Mouse (Mus musculus): Measurements from ENCODE around the gene Dlx3. TPM values are rescaled to one million over a fixed set of nuclear protein-coding genes. Genes with fewer than 3 reads are reported as not detected.

The Dlx3 gene
- polyA plus RNA-seq, 1 experiment from 2014 or later, result 0.03 TPM

- Histone ChIP-seq H3K4me1 (replicated peaks) (peaks cover 11% of the 10 kb centered on the region), H3K27ac (no peak overlapping the region), H3K4me2 (peak overlapping the region; percentile 35), H3K9me3 (replicated peaks) (no peaks in the 10 kb centered on the region; the same call in 1 of the 2 replicates), H3K4me3 (replicated peaks) (no peak overlapping the region), H3K27me3 (peaks cover 49% of the 10 kb centered on the region), H3K36me3 (no peaks in the 10 kb centered on the region), H3K9ac (no peak overlapping the region)
- ATAC-seq (ENCODE audit: low read depth) (no peak), DNase-seq (no peak)
- WGBS (ENCODE audit: insufficient replicate concordance), result 2% methylated on average over 25 of the region's 25 CpGs
Observed at GRCm38 (mm10) chr11:95105274-95105874, 14.5 kb upstream of the Dlx3 start.

GRCm38 (mm10) chr11:95106440-95107236 lies 13.3 kb upstream of the Dlx3 start:
- Histone ChIP-seq H3K36me3 (no peaks in the 10 kb centered on the region), H3K4me1 (replicated peaks) (peaks cover 11% of the 10 kb centered on the region), H3K4me2 (no peak overlapping the region), H3K9ac (no peak overlapping the region), H3K9me3 (replicated peaks) (no peaks in the 10 kb centered on the region; the same call in 1 of the 2 replicates), H3K4me3 (replicated peaks) (no peak overlapping the region), H3K27me3 (peaks cover 41% of the 10 kb centered on the region), H3K27ac (no peak overlapping the region)
- DNase-seq, result peak; percentile 30
- 0 out of 2 replicates have a peak, but pooled peaks have one; percentile 31 for ATAC-seq (ENCODE audit: low read depth)
- 21% methylated on average over 23 of the region's 23 CpGs for WGBS (ENCODE audit: insufficient replicate concordance)

DNA sequence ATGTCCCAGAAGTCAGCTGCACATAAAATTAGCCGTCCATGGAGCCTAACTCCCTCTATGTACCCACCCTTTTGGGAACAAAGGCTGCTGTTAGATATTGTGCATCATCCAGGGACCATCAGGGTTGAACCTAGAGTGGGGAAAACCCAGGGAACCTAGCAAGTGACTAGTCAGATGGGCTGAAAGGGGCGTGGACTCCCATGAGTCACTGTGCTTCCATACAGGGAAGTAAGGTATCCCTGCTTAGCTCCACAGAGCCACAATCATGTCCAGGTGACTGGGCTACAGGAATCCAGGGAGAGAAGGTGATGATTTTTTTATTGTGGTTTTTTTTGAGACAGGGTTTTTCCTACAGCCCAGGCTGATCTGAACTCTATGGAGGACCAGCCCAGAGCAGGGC lies 10.9 kb upstream of the Dlx3 start:
- H3K27ac ChIP-seq, result no peak overlapping the region
- H3K27me3 ChIP-seq, result peaks cover 32% of the 10 kb centered on the region
- H3K36me3 ChIP-seq, result no peaks in the 10 kb centered on the region
- no peak overlapping the region for H3K4me3 ChIP-seq (replicated peaks)
- H3K4me1 ChIP-seq (replicated peaks), result peaks cover 8% of the 10 kb centered on the region
- H3K9me3 ChIP-seq (replicated peaks), result no peaks in the 10 kb centered on the region
- H3K4me2 ChIP-seq, result no peak overlapping the region
- no peak overlapping the region for H3K9ac ChIP-seq
- DNase-seq (no peak), ATAC-seq (ENCODE audit: low read depth) (no peak)
- whole genome bisulfite sequencing (ENCODE audit: insufficient replicate concordance), result 67% methylated on average over 2 of the region's 2 CpGs

- ATAC-seq (ENCODE audit: low read depth), result no peak
- DNase-seq, result no peak
- WGBS (ENCODE audit: insufficient replicate concordance), result 66% methylated on average over 7 of the region's 7 CpGs
- no peaks in the 10 kb centered on the region for H3K36me3 ChIP-seq
- no peak overlapping the region for H3K27ac ChIP-seq
- H3K4me3 ChIP-seq (replicated peaks), result no peak overlapping the region
- no peak overlapping the region for H3K4me2 ChIP-seq
- peaks cover 22% of the 10 kb centered on the region for H3K27me3 ChIP-seq
- H3K9me3 ChIP-seq (replicated peaks), result no peaks in the 10 kb centered on the region
- no peak overlapping the region for H3K9ac ChIP-seq
- no peaks in the 10 kb centered on the region for H3K4me1 ChIP-seq (replicated peaks)
Observed at GRCm38 (mm10) chr11:95110081-95110480, 9.8 kb upstream of the Dlx3 start.

- peaks cover 50% of the 10 kb centered on the region for H3K27me3 ChIP-seq
- H3K27ac ChIP-seq, result no peak overlapping the region
- WGBS (ENCODE audit: insufficient replicate concordance), result 3% methylated on average over 6 of the region's 6 CpGs
- H3K4me2 ChIP-seq, result no peak overlapping the region
- peak; percentile 27 for DNase-seq
- H3K4me3 ChIP-seq (replicated peaks), result no peak overlapping the region
- H3K9ac ChIP-seq, result no peak overlapping the region
- ATAC-seq (ENCODE audit: low read depth), result no peak
- no peaks in the 10 kb centered on the region for H3K9me3 ChIP-seq (replicated peaks)
- H3K4me1 ChIP-seq (replicated peaks), result no peaks in the 10 kb centered on the region; the same call in 1 of the 2 replicates
- H3K36me3 ChIP-seq, result no peaks in the 10 kb centered on the region
Observed at GRCm38 (mm10) chr11:95117030-95117429, 2.9 kb upstream of the Dlx3 start.

GRCm38 (mm10) chr11:95118505-95118904 lies 1.4 kb upstream of the Dlx3 start:
- no peak for ATAC-seq (ENCODE audit: low read depth)
- Histone ChIP-seq H3K4me1 (replicated peaks) (no peaks in the 10 kb centered on the region; the same call in 1 of the 2 replicates), H3K27me3 (peaks cover 64% of the 10 kb centered on the region), H3K4me3 (replicated peaks) (no peak overlapping the region), H3K36me3 (no peaks in the 10 kb centered on the region), H3K4me2 (no peak overlapping the region), H3K9me3 (replicated peaks) (no peaks in the 10 kb centered on the region), H3K27ac (no peak overlapping the region), H3K9ac (no peak overlapping the region)
- 2% methylated on average over 8 of the region's 8 CpGs for WGBS (ENCODE audit: insufficient replicate concordance)
- no peak for DNase-seq

- Histone ChIP-seq H3K9ac (no peak overlapping the region), H3K27ac (no peak overlapping the region), H3K4me2 (no peak overlapping the region), H3K27me3 (peaks cover 86% of the 10 kb centered on the region), H3K4me1 (replicated peaks) (no peaks in the 10 kb centered on the region; the same call in 1 of the 2 replicates), H3K4me3 (replicated peaks) (no peak overlapping the region), H3K36me3 (no peaks in the 10 kb centered on the region), H3K9me3 (replicated peaks) (no peaks in the 10 kb centered on the region)
- DNase-seq, result no peak
- 2% methylated on average over 21 of the region's 21 CpGs for WGBS (ENCODE audit: insufficient replicate concordance)
- no peak for ATAC-seq (ENCODE audit: low read depth)
Observed at GRCm38 (mm10) chr11:95120633-95121020, 708 bp downstream of the Dlx3 start.

DNA sequence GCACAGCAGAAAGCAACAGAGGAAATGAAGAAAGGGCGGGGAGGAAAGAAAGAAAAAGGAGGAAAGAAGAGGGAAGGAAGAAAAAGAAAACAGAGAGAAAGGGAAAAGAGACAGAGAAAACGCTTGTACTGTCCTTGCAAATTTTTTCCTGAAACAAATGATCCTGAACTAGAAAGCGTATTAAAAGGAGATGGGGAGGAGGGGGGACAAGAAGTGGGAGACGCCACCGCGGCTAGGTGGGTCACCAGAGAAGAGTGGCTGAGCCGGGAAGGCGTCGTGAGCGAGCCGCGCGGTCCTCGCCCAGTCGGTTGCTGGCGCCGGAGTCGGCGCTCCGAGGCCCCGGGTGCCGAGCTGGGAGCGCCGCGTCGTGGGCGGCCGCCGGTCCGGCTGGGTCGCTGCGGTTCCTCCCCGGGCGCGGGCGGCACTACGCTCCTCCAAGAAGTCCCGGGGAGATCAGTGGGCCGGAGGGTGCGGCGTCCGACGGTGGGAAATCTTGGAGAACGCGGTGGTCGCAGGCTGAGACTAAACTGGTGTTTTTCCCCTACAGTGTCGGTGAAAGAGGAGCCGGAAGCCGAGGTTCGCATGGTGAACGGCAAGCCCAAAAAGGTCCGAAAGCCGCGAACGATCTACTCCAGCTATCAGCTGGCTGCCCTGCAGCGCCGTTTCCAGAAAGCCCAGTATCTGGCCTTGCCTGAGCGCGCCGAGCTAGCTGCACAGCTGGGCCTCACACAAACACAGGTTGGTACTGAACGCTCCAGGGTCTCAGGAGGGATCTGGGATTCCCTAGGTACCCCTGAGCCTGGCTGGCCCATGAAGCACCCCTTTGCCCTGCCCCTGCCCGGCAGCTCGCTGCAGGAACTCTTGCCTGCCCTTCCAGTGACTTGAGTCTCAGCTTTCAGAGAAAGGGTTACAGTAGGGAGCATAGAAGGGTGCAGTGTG lies 1.5 kb downstream of the Dlx3 start:
- Histone ChIP-seq H3K27me3 (peaks cover 93% of the 10 kb centered on the region), H3K4me1 (replicated peaks) (peaks cover 2% of the 10 kb centered on the region; the same call in 1 of the 2 replicates), H3K4me3 (replicated peaks) (0 out of 2 replicates have a peak overlapping the region, but pooled peaks have one; percentile 10), H3K36me3 (no peaks in the 10 kb centered on the region), H3K9me3 (replicated peaks) (no peaks in the 10 kb centered on the region), H3K9ac (no peak overlapping the region), H3K4me2 (peak overlapping the region; percentile 32; the same call in 1 of the 2 replicates), H3K27ac (no peak overlapping the region)
- WGBS (ENCODE audit: insufficient replicate concordance), result 2% methylated on average over 63 of the region's 63 CpGs
- ATAC-seq (ENCODE audit: low read depth) (no peak), DNase-seq (no peak)

GRCm38 (mm10) chr11:95122100-95122489 lies 2.2 kb downstream of the Dlx3 start:
- WGBS (ENCODE audit: insufficient replicate concordance), result 31% methylated on average over 6 of the region's 6 CpGs
- Histone ChIP-seq H3K9ac (no peak overlapping the region), H3K27me3 (peaks cover 99% of the 10 kb centered on the region), H3K4me1 (replicated peaks) (peaks cover 8% of the 10 kb centered on the region), H3K27ac (no peak overlapping the region), H3K4me2 (no peak overlapping the region), H3K4me3 (replicated peaks) (no peak overlapping the region), H3K9me3 (replicated peaks) (no peaks in the 10 kb centered on the region), H3K36me3 (no peaks in the 10 kb centered on the region)
- ATAC-seq (ENCODE audit: low read depth) (no peak), DNase-seq (no peak)

- Histone ChIP-seq H3K27me3 (peaks cover 90% of the 10 kb centered on the region), H3K9me3 (replicated peaks) (no peaks in the 10 kb centered on the region), H3K4me1 (replicated peaks) (peaks cover 8% of the 10 kb centered on the region), H3K9ac (no peak overlapping the region), H3K36me3 (no peaks in the 10 kb centered on the region), H3K27ac (no peak overlapping the region), H3K4me2 (no peak overlapping the region), H3K4me3 (replicated peaks) (no peak overlapping the region)
- no peak for DNase-seq
- no peak for ATAC-seq (ENCODE audit: low read depth)
- WGBS (ENCODE audit: insufficient replicate concordance), result 31% methylated on average over 7 of the region's 7 CpGs
Observed at GRCm38 (mm10) chr11:95125366-95125948, 5.5 kb downstream of the Dlx3 start.
